Mouse (Mus musculus) heart, adult 2 months (tissue): Measurements from ENCODE around the gene Ndufaf5.

Experiments used
- EP300 ChIP-seq: fragments of 200-500 bp; IDR thresholded peaks from 2 replicates; pipeline ENCODE4 v1.6.1; 2011; ENCODE audit warnings: low read depth, low read length, control low read depth; ENCODE audit not compliant: insufficient read depth
- POLR2A ChIP-seq: fragments of 200-500 bp; IDR thresholded peaks from 2 replicates; pipeline ENCODE4 v1.6.1; 2011; ENCODE audit warnings: mild to moderate bottlenecking, low read depth, low read length, control low read depth; ENCODE audit not compliant: insufficient read depth

GRCm38 (mm10) chr2:140237245-140237644 is 66.8 kb downstream of the Ndufaf5 start:
- TF ChIP-seq EP300 (no peak), POLR2A (no peak)
